Mouse (Mus musculus): ENCODE measurements around the gene Ubxn4. TPM values are rescaled to one million over a fixed set of nuclear protein-coding genes. Genes with fewer than 3 reads are reported as not detected.
A peak's percentile ranks its signal among the peaks of the same experiment; 100 is the strongest.

Ubxn4 gene
- total and polyA plus RNA-seq, 2 experiments from 2014 or later: 64.4 to 78.1 TPM

GRCm38 (mm10) chr1:128328218-128328617 lies 84.5 kb downstream of the Ubxn4 start, which contains the start of gene Lct:
Lct (minus strand) TSS chr1:128328318.
- peaks cover 4% of the 10 kb centered on the region; the same call in 1 of the 2 replicates for H3K36me3 ChIP-seq (ENCODE audit: insufficient read depth)
- ATAC-seq: no peak
- no peak for DNase-seq
- WGBS: 76% methylated on average over 3 of the region's 3 CpGs
- H3K27ac ChIP-seq (ENCODE audit: low read depth, low read length): no peak within 1 kb of the TSS
- H3K9ac ChIP-seq: no peak within 1 kb of the TSS
- no peaks in the 10 kb centered on the region for H3K4me1 ChIP-seq (ENCODE audit: insufficient read depth)
- H3K27me3 ChIP-seq (ENCODE audit: insufficient read depth, low read length): no peaks in the 10 kb centered on the region
- no peaks in the 10 kb centered on the region for H3K9me3 ChIP-seq (ENCODE audit: low read length)
- H3K4me2 ChIP-seq (ENCODE audit: low read depth): no peak within 1 kb of the TSS
- no peak within 1 kb of the TSS for H3K4me3 ChIP-seq (ENCODE audit: low read depth, low read length)
- TF ChIP-seq CTCF (IDR thresholded peaks at IDR 0.05; ENCODE audit: low read depth): no peak

MicroRNAs encoded within 50 kb of the gene (microRNA counts, 519-probe panel; counts per million panel counts)
- 6,386 counts per million, percentile 84 among the panel's probes with 10 or more counts for microRNA mmu-miR-128

Small RNAs within 50 kb of the gene (microRNA-seq; reads per million reads assigned to microRNA genes)
- 5,628 to 11,409 reads per million in 2 experiments for gene Mir128-1

Other genes starting within 250 kb of the Ubxn4 start
- gene Zranb3, start 140.9 kb upstream of the Ubxn4 start, total RNA-seq (2014; rRNA removed): 4.1 and 4.8 TPM in 2 replicates
- 2.3 and 2.7 TPM in 2 replicates for gene Zranb3, start 140.9 kb upstream of the Ubxn4 start, polyA plus RNA-seq (2015; fragmentation: Nextera tagmentation; extraction: Ambion mirVana)
- gene R3hdm1, start 140.7 kb upstream of the Ubxn4 start, total RNA-seq (2014; rRNA removed): 61.5 and 67.8 TPM in 2 replicates
- 69.5 and 86.6 TPM in 2 replicates for gene R3hdm1, start 140.7 kb upstream of the Ubxn4 start, polyA plus RNA-seq (2015; fragmentation: Nextera tagmentation; extraction: Ambion mirVana)
- gene Lct, start 84.4 kb downstream of the Ubxn4 start, total RNA-seq (2014; rRNA removed): 0.46 and 0.86 TPM in 2 replicates
- gene Lct, start 84.4 kb downstream of the Ubxn4 start, polyA plus RNA-seq (2015; fragmentation: Nextera tagmentation; extraction: Ambion mirVana): 0.11 and 0.35 TPM in 2 replicates
- gene Mcm6, start 115.7 kb downstream of the Ubxn4 start, total RNA-seq (2014; rRNA removed): 33.7 and 52.4 TPM in 2 replicates
- gene Mcm6, start 115.7 kb downstream of the Ubxn4 start, polyA plus RNA-seq (2015; fragmentation: Nextera tagmentation; extraction: Ambion mirVana): 35.2 and 40.5 TPM in 2 replicates
- 90.4 and 101 TPM in 2 replicates for gene Dars, start 173.4 kb downstream of the Ubxn4 start, total RNA-seq (2014; rRNA removed)
- 128 and 130 TPM in 2 replicates for gene Dars, start 173.4 kb downstream of the Ubxn4 start, polyA plus RNA-seq (2015; fragmentation: Nextera tagmentation; extraction: Ambion mirVana)